Mouse (Mus musculus): ENCODE measurements around the gene Fahd1.
A peak's percentile ranks its signal among the peaks of the same experiment; 100 is the strongest.

Fahd1 gene

DNA sequence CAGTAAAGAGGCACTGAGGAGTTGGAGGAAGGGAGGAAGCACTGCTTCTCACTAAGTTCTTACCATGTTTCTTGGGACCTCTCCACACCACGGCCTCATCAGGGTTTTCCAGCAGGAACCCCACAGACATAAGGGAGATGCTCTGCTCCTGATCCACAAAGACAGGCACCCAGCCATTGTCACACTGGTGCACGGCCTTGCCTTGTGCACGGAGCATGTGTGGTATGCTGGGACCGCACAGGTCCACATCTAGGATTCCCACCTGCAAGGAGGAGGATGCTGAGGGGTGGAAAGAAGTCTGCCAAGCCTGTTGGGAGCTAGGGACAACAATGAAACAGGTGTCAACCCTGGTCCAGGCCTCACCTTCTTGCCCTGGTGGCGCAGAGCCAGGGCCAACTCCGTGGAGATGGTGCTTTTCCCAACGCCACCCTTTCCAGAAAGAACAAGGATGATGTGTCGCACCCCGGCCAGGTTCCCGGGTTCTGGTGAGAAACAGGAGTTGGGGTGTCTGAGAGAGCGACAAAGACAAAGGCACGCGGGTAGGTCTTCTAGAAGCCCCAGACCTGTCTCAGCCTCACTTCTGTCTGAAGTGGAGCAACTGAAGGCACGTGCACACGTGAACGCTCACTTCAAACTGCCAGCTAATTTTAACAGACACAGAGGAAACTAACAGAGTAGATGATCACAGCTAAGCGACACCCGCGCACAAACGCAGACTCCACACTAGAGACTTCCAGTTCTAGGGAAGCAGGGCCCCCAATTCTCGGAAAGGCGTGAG, 35.4 kb upstream of the Fahd1 start:
- peak; percentile 66 for DNase-seq

- no peak for DNase-seq
These were observed 34.2 kb upstream of the Fahd1 start for GRCm38 (mm10) chr17:24884391-24884790.

GRCm38 (mm10) chr17:24881738-24882440, 31.7 kb upstream of the Fahd1 start:
- DNase-seq = no peak

DNA sequence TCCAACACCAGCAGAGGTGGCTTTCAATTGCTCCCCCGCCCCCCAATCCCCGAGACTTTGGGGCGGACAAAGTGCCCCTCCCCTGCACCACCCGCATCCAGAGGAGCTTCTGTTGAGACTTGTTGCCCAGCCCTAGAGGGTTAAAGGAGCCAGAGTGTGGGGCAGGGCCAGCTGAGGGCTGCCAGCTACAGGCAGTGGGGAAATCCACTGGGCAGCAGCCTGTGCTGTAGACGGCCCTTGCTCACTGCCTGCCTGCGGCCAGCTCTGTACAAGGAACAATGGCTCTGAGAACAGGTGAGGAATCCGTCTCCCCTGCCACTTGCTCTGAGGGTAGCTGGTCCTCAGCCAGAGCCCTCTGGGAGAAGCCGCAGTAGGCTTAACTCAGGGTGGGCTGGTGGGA, 28.4 kb upstream of the Fahd1 start:
- DNase-seq = no peak

GRCm38 (mm10) chr17:24878117-24878397, 27.9 kb upstream of the Fahd1 start:
- no peak for DNase-seq

GRCm38 (mm10) chr17:24877336-24878116, 27.4 kb upstream of the Fahd1 start:
- DNase-seq = no peak

DNA sequence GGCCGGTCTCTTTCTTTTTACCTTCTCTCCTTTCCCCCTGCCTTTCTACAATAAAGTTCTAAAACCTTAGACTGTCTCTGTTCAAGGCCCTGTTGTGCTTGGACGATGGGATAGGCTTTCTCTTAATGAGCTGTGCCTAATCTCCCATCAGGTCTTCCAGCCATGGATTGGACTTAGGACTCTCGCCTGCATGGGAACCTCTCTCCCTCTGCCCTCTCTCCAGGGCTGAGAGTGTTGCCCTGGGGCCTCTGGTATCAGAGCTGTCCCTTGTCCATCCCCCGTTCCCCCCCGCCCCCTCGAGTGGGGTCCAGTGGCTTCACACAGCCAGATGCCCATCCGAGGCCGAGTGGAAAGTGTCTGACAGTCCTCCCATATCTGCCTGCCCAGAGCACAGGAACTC, 24.8 kb upstream of the Fahd1 start:
- no peak for DNase-seq

DNA sequence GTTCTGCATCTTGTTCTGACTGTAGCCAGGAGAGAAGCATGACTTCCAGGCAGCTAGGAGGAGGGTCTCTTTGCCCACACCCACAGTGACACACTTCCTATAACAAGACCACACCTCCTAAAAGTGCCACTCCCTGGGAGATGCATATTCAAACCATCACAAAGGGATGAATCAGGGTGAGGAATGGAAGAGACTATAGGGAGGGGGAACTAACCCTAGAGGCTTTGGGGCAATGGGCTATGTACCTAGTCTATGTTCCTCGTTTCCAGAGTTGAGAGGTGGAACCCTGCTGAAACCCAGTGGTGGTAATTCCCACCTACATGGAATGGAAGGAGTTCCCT, 24.2 kb upstream of the Fahd1 start:
- no peak for DNase-seq

GRCm38 (mm10) chr17:24873695-24874404, 23.7 kb upstream of the Fahd1 start:
- DNase-seq = no peak

DNA sequence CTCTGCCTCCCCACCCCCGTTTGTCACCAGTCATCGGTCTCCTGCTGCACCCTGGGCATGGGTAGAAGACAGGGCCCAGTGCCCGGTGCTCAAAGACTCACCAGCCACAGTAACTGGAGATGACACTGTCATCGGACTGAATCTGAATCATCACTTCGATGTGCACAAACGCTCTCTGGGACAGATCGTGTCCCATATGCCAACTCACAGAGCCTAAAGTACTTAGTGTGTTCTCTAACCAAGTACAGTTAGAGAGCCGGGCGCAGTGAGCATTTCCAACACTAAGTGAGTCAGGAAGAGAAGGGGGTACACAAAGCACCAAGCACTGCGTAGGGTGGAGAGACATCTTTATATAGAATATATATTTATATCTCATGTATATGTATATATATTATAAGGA, 17.8 kb upstream of the Fahd1 start:
- DNase-seq = no peak

GRCm38 (mm10) chr17:24865776-24866175, 15.6 kb upstream of the Fahd1 start, which contains the start of gene Igfals:
Igfals (plus strand) TSS chr17:24865997.
- peak; percentile 90 for DNase-seq

GRCm38 (mm10) chr17:24861785-24862184, 11.6 kb upstream of the Fahd1 start:
- no peak for DNase-seq

DNA sequence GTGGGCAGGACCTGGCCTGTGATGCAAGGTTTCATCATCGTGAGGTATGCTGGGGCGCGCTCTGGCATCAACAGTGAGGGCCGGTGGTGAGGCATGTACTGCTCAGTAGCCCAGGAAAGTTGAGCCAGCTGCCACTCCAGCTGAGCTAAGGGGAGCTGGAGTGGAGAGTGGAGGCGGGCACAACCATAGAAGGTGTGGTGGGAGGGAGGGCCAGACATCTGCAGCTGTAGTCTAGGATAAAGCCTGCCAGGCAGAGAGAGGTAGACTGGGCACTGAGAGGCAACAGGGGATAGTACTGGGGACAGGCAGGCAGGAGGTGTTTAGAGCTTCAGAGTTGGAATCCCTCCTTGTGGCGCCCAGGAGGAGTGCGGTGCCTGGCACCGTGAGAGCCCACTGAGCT, 9.9 kb upstream of the Fahd1 start:
- no peak for DNase-seq

DNA sequence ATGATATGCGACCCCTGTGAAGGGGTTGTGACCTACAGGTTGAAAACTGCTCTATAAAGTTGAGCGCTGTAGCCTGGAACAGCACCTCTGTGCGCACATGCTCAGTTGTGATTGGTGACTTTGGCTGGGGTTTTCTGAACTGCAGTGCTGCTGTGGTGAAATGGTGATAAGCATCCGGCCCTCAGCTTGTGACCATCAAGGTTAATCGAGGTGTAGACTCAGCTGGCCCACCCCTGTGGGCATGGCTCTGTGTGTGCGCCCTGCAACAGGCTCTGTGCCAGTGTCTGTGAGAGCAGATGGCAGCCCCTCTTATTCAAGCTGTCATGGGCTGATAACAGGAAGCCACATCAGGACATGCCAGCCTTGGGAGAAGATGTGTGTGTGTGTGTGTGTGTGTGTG, 8.8 kb upstream of the Fahd1 start:
- no peak for DNase-seq

DNA sequence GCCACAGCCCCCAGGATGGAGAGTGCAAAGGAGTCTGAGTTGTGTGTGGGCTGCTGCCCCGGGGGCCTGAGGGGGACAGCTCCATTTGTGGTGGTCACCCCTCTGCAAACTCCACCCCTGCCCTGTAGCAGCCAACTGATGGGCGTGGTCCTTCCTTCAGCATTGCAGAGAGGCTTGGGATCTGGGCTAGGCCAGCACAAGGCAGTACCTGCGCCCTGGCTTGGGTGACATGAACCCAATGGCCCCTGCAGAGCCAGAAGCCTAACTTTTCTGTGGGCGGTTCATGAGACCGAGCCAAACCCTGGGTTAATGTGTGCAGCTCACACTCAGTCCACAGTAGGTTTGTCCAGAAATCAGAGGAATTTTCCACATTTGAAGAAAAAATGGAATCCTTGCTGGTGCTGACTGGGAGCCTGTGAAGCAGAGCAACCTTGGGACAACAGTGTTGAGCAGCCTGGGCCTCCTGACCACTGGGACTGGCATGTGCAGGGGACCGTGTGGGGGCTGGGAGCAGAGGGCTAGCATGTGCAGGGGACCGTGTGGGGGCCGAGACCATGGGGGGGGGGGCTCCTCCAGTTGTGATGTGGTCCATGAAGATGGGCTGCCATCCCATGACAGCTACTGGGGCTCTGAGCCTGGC, 7.8 kb upstream of the Fahd1 start:
- DNase-seq = no peak

GRCm38 (mm10) chr17:24856589-24856988, 6.4 kb upstream of the Fahd1 start:
- DNase-seq = no peak

- DNase-seq = no peak
These were observed 5.8 kb upstream of the Fahd1 start for GRCm38 (mm10) chr17:24855838-24856464.

DNA sequence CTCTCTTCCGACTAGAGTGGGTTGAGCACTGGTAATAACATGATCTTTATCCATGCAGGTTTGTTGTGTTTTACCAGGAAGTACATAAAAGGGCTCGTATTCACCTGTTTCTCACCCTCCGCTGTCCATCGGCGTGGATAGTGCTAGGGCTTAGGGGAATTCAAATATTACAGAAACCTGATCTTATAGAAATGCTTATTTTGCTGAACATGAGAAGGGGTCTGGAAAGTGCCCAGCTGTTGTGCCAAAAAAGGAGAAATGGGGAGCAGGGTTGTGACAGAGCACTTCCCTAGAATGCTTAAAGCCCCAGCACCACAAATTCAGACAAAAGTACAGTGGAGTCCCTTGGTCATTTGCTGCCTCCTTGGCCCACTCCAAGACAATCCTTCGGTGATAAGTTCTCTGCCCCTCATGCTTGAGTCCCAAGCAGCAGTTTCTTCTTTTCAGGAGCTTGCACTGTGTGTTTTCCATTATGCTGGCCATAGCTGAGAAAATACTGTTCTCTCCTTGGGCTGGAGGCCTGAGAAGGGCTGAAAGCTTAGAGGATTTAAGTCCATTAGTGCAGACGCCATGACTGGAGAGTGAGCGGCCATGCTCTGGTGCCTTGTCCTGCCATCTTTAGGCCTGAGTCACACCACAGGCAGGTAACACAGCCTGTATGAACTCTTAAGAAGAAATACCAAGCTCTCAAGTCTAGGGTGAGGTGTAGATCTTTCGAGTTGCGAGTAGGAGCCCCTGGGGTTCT, 1.4 kb upstream of the Fahd1 start:
- no peak for DNase-seq

DNA sequence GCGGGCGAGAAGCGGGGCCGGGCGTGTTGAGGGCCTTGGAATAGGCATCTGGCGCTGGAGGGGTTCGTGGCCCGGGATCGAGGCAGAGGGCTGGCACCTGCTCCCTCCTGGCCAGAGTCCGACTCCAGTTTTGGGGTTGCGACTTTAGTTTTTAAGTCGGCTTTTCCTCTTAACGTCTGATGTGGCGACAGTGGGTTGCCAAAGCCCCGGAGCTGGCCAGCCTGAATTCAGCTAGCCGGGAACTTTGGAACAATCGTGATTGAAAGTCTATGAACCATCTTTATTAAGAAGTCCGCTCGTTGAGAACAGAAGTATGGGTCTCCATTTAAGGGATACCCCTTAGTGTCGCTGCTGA, 586 bp upstream of the Fahd1 start:
- DNase-seq = no peak

DNA sequence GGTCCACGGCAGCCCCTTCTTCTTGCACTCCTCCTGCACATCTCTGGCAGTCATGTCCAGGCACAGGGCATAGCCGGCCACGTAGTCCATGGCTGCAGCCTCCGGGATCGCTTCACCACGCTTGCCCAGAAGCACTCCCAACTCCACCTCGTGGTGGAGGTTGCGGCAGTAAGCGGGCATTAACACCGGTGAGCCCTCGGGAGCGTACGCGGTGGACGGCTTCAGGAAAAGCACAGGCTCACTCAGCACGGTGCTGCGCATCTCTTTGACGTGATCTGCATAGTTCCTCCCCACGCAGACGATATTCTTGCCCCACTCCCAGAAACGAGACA, 465 bp downstream of the Fahd1 start:
- DNase-seq = no peak

- no peak for DNase-seq
These were observed 1.5 kb downstream of the Fahd1 start for GRCm38 (mm10) chr17:24848600-24849031.

DNA sequence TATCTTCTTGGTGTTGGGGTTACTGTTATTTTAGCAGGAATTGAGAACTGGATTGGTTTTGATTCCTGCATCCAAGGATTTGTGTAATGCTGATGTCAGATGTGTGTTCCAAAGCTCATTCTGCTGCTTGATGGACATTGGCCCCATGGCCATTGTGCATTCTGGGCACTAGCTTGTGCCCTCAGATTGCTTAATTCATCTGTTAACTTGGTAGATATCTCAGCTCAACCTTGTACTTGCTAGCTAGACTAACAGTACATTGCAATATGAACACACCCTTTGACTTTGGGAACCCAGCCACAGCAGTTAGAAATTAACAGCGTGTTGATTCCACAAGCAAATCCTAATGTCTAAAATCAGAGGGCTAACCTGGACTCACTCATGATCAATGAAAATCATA, 2.8 kb downstream of the Fahd1 start:
- DNase-seq = no peak
